Mouse (Mus musculus) lung, postnatal 0 days (tissue): ENCODE data around the gene Dusp12. TPM values are rescaled to one million over a fixed set of nuclear protein-coding genes. Genes with fewer than 3 reads are reported as not detected.

Experiments
- ATAC-seq: fragments of 200-750 bp; cut with Nextera tagmentation; 2 replicates; pipeline ENCODE4 v1.8.0; 2017; ENCODE audit warnings: moderate library complexity
- DNase-seq: peaks from one replicate; pipeline ENCODE4 v3.0.0-alpha.2; 2016; ENCODE audit warnings: low spot score
- H3K27ac ChIP-seq: fragments of 300-500 bp; sonication (generic); 2 replicates; pipeline ENCODE4 v1.5.1; 2014; ENCODE audit warnings: antibody characterized with exemption, mild to moderate bottlenecking, low read length, mixed read lengths
- H3K27me3 ChIP-seq: fragments of 300-500 bp; sonication (generic); replicated peaks from 2 replicates; pipeline ENCODE4 v1.6.1; 2014; ENCODE audit warnings: low read length, mixed read lengths; ENCODE audit not compliant: insufficient read depth
- H3K36me3 ChIP-seq: fragments of 300-500 bp; sonication (generic); 2 replicates; pipeline ENCODE4 v1.6.1; 2014; ENCODE audit warnings: low read length, mixed read lengths; ENCODE audit not compliant: insufficient read depth
- H3K4me1 ChIP-seq: fragments of 300-500 bp; sonication (generic); 2 replicates; pipeline ENCODE4 v1.6.1; 2014; ENCODE audit warnings: antibody characterized with exemption, low read depth, low read length, mixed read lengths; ENCODE audit not compliant: insufficient read depth
- H3K4me2 ChIP-seq: fragments of 300-500 bp; sonication (generic); replicated peaks from 2 replicates; pipeline ENCODE4 v1.6.1; 2014; ENCODE audit warnings: low read depth, mild to moderate bottlenecking, low read length, moderate library complexity, mixed read lengths
- H3K4me3 ChIP-seq: fragments of 300-500 bp; sonication (generic); 2 replicates; pipeline ENCODE4 v1.5.1; 2014; ENCODE audit warnings: low read depth, low read length
- H3K9ac ChIP-seq: fragments of 300-500 bp; sonication (generic); replicated peaks from 2 replicates; pipeline ENCODE4 v1.6.1; 2014; ENCODE audit warnings: low read depth, mild to moderate bottlenecking
- H3K9me3 ChIP-seq: fragments of 300-500 bp; sonication (generic); 2 replicates; pipeline ENCODE4 v1.6.1; 2016; ENCODE audit warnings: low read length, mixed read lengths
- CTCF ChIP-seq: IDR thresholded peaks from 2 replicates; pipeline ENCODE4 v1.5.1; 2016; ENCODE audit warnings: antibody characterized with exemption, mild to moderate bottlenecking
- EP300 ChIP-seq: IDR thresholded peaks from 2 replicates; pipeline ENCODE4 v1.6.1; 2016; ENCODE audit warnings: antibody characterized with exemption, mild to moderate bottlenecking, control low read depth
- WGBS: fragments of 180-500 bp; shearing (Covaris S2); extraction: QIAGEN DNeasy Blood & Tissue Kit; methylation state at CpG from one replicate; pipeline ENCODE4 v1.1.7; 2014; 5-methylcytosine and 5-hydroxymethylcytosine counted together
- polyA plus RNA-seq: library from polyadenylated mRNA; unstranded; fragments of >200 nt; fragmentation: Nextera tagmentation; extraction: Ambion mirVana; gene quantifications from 2 replicates; pipeline ENCODE4 v1.2.1, GENCODE M21; 2015

The Dusp12 gene
- polyA plus RNA-seq, 1 experiment from 2014 or later = 22.5 TPM

DNA sequence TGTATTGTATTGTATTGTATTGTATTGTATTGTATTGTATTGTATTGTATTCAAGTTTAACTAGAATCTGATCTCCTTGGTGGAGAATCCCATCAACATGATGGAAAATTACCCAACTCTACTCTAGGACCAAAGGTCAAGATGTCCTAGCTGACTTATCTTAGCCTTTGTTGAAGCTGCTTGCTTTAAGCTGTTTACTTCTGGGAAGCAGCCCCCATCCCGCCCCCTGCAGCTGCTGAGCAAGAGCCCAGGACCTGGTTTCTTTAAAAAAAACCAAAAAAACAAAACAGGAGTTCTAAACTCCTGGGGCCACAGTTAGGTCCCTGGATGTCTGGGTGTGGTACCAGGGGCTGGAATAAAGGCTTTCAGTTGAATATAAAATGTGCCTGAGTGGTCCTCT, 6.9 kb upstream of the Dusp12 start:
- Histone ChIP-seq H3K4me3 (no peak overlapping the region), H3K4me2 (no peak overlapping the region), H3K27me3 (no peaks in the 10 kb centered on the region), H3K9ac (no peak overlapping the region), H3K36me3 (no peaks in the 10 kb centered on the region), H3K27ac (no peak overlapping the region), H3K4me1 (no peaks in the 10 kb centered on the region), H3K9me3 (no peaks in the 10 kb centered on the region)
- ATAC-seq (no peak), DNase-seq (no peak)
- TF ChIP-seq CTCF (no peak), EP300 (no peak)
- WGBS = 35% methylated on average over 1 of the region's 1 CpGs

DNA sequence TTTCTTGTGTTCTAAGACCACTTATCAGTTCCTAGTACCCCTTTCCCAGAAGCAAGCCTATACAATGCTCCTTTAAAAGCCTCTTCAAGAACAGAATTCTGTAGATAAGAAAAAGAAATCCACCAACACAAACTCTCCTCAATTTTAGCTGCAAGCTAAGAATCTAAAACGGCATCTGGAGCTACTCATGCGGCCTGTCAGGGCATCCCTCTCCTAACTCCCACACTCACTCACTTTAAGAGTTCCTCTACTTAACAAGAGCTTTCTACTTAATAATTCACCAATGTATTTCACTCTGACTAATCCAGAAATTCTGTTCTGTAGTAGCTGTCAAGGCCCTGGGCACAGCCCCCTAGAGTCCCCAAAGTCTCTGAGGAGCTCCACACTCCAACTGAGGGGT, 6.3 kb upstream of the Dusp12 start:
- Histone ChIP-seq H3K4me2 (no peak overlapping the region), H3K4me3 (no peak overlapping the region), H3K9ac (no peak overlapping the region), H3K4me1 (no peaks in the 10 kb centered on the region), H3K36me3 (no peaks in the 10 kb centered on the region), H3K27me3 (no peaks in the 10 kb centered on the region), H3K9me3 (no peaks in the 10 kb centered on the region), H3K27ac (no peak overlapping the region)
- ATAC-seq = no peak
- DNase-seq = no peak
- TF ChIP-seq EP300 = no peak
- no peak for TF ChIP-seq CTCF
- WGBS = 48% methylated on average over 2 of the region's 2 CpGs

DNA sequence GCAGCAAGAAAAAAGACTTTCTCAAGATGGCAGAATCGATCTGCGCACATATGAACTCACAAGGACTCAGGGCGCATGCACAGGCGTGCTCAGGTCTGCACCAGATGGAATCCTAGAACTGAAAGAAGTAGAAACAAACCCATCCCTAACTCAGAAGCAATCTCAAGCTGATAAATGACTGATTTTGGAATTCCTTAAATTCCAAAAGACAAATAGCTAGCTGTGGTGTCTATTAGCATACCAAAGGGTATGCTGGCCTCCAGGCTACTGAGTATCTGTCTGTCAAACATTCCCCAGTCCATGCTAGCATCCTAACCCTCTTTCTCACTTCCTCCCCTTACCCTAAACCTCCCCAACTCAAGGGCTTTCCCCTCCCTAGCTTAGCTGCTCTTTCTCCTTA, 4.0 kb upstream of the Dusp12 start:
- Histone ChIP-seq H3K9me3 (no peaks in the 10 kb centered on the region), H3K4me1 (peaks cover 3% of the 10 kb centered on the region; the same call in 1 of the 2 replicates), H3K4me2 (no peak overlapping the region), H3K27ac (no peak overlapping the region), H3K36me3 (no peaks in the 10 kb centered on the region), H3K9ac (no peak overlapping the region), H3K4me3 (no peak overlapping the region), H3K27me3 (no peaks in the 10 kb centered on the region)
- WGBS = 81% methylated on average over 4 of the region's 4 CpGs
- DNase-seq = no peak
- ATAC-seq = no peak
- TF ChIP-seq CTCF (no peak), EP300 (no peak)

DNA sequence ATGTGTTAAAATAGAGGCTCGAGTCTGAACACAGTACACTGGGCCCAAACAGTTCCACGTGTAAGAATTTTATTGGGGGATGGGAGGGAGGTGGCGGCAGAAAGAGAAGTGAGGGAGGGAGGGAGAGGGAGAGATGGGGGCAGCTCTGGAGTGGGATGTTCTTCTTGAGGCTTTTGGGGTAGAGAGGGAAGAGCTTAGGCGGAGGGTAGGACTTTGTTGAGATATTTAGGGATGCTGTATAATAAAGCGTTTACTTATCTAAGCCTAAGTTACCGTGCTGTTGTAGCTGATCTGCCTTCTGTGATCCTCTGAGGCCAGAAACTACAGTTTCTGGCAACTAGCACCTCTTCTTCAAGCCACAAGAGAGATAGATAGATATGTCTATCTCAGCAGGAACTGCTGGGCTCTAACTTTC, 711 bp upstream of the Dusp12 start:
- Histone ChIP-seq H3K36me3 (no peaks in the 10 kb centered on the region), H3K4me3 (no peak overlapping the region), H3K4me2 (no peak overlapping the region), H3K27me3 (no peaks in the 10 kb centered on the region), H3K9ac (no peak overlapping the region), H3K4me1 (peaks cover 3% of the 10 kb centered on the region; the same call in 1 of the 2 replicates), H3K9me3 (no peaks in the 10 kb centered on the region), H3K27ac (no peak overlapping the region)
- 42% methylated on average over 6 of the region's 6 CpGs for WGBS
- TF ChIP-seq CTCF = no peak
- TF ChIP-seq EP300 = no peak
- ATAC-seq (no peak), DNase-seq (no peak)

DNA sequence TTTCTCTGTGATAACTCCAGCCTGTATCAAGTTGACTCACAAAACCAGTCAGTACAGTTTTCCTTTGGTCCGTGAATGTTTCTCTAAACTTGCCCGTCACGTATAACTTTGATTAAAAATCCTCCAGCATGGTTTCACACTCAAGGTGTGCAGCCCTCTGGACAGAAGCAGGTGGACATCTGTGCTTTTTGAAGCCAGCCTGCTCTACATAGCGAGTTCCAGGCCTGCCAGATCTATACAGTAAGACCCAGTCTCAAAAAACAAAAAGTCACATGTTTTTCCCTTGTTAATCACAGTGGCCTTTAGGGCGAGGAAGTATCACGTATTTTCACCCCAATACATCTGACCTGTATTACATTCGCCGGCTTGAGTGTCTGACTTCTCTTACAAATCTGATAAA, 950 bp downstream of the Dusp12 start:
- DNase-seq = no peak
- Histone ChIP-seq H3K27me3 (no peaks in the 10 kb centered on the region), H3K27ac (no peak overlapping the region), H3K4me1 (peaks cover 3% of the 10 kb centered on the region; the same call in 1 of the 2 replicates), H3K4me3 (peak overlapping the region; percentile 86), H3K9ac (peak overlapping the region; percentile 79), H3K36me3 (no peaks in the 10 kb centered on the region), H3K9me3 (no peaks in the 10 kb centered on the region), H3K4me2 (peak overlapping the region; percentile 76)
- ATAC-seq = no peak
- TF ChIP-seq EP300 (no peak), CTCF (no peak)
- 14% methylated on average over 8 of the region's 8 CpGs for WGBS

DNA sequence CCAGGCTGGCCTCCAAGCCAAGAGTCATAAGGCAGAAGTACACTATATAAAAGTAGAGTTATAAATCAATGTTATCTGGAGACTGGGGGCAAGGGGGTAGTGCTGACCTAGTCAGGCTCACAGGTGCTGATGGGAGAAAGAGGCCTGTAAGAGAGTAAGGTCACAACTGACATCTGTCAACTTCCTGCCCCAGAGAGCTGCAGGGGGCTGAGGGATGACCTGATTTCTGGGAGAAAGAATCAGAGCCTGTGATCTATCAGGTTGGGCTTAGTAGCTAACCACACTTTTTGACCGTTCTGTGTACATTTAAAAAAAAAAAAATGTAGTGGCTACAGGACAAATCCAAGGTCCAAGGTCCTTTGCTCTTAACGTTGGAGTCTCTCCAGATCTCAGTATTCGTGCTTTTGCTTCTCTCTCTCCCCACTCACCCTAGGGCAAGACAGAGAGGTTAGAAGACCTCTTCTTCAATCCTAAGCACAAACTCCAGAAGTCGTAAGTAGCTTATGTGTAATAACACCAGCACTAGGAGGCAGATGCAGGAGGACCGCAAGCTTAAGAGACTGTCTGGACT, 2.3 kb downstream of the Dusp12 start:
- H3K27ac ChIP-seq = no peak overlapping the region
- no peaks in the 10 kb centered on the region; the same call in 1 of the 2 replicates for H3K36me3 ChIP-seq
- no peak overlapping the region for H3K9ac ChIP-seq
- no peak for DNase-seq
- ATAC-seq = no peak
- H3K4me2 ChIP-seq = no peak overlapping the region
- H3K4me1 ChIP-seq = peaks cover 3% of the 10 kb centered on the region; the same call in 1 of the 2 replicates
- WGBS = 71% methylated on average over 5 of the region's 5 CpGs
- no peaks in the 10 kb centered on the region for H3K27me3 ChIP-seq
- H3K9me3 ChIP-seq = no peaks in the 10 kb centered on the region
- no peak for TF ChIP-seq CTCF
- no peak for TF ChIP-seq EP300
- H3K4me3 ChIP-seq = no peak overlapping the region

DNA sequence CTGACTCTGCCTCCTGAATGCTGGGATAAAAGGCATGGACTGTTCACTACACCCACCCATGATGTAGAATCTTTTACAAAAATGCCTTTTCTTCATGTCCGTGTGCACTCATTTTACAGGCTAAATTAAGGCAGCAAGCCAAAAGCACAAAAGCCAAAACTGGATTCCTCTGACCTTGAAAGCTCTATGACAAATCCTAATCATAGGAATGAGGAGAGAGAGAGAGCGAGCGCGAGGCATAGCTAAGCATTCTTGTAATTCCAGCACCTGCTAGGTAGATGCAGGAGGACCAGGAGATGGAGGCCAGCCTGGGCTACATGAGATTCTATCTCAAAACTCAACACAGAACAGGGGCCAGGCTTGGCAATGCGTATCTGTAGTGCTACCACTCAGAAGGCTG, 8.4 kb downstream of the Dusp12 start:
- no peak overlapping the region for H3K4me2 ChIP-seq
- no peak overlapping the region for H3K27ac ChIP-seq
- WGBS = 86% methylated on average over 5 of the region's 5 CpGs
- H3K27me3 ChIP-seq = no peaks in the 10 kb centered on the region
- ATAC-seq (no peak), DNase-seq (no peak)
- no peaks in the 10 kb centered on the region for H3K4me1 ChIP-seq
- TF ChIP-seq EP300 (no peak), CTCF (no peak)
- H3K9me3 ChIP-seq = no peaks in the 10 kb centered on the region
- H3K4me3 ChIP-seq = no peak overlapping the region
- H3K36me3 ChIP-seq = no peaks in the 10 kb centered on the region; the same call in 1 of the 2 replicates
- no peak overlapping the region for H3K9ac ChIP-seq
